In the genomic region with DNA sequence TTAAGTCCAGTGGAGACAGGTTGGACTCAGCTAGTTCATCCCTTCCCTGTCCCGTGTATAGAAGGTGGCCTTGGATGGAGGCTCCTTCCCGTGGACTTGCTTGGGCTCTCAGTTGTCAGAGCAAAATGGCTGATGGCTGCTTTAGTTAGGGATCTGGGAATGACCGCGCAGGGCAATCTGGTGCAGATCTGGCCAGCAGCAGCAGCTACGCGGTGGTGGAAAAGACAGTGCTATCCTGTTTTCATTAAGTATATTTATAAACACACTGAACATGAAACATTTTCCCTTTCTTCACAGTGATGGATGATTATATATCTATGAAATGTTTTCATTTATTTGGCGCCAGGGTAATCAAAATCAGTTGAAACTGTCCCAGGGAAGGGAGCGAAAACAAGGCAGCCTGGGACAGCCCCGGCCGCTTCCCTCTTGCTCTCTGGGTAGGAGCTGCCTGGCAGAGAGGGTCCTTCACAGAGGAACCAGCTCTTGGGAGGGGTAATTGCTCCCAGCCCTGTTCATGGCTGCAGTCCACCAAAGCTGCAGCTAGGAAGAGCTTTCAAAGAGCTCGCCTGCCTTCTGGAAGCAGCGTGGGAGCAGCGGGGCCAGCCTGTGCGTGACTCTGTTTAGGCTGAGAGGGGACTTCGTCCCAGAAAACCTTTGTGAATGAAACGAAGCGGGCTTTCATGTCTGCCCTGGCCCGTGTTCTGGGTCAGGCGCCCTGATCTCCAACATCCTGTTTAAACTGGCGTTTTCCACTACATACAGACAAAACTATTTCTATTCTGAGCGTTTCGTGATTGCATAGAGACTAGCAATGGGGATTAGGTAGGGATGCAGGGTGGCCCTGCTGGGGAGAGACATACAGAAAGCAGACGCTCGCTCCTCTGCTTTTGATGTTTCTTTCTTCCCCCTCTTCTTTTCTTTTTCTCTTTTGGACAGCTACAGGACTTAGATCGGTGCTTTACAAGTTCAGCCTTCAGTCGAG, we compare ENCODE assay signal across 11 mouse cellular contexts. TPM values are rescaled to one million over a fixed set of nuclear protein-coding genes. Genes with fewer than 3 reads are reported as not detected.
DNase-seq lines count a peak whose midpoint lies in the region; ATAC-seq and TF ChIP-seq lines count a peak whose summit lies in the region.
"Had no signal": no experiment of that assay in that cellular context is flagged by ENCODE, and none has a peak within 500 bp of the region (broad histone marks: within the 10 kb centered on the region; RNA-seq: fewer than 3 reads in every experiment).

No protein-coding gene starts in this region.

- H3K4me2 ChIP-seq in kidney, postnatal 0 days (ENCODE audit: low read length): no peak overlapping the region
- H3K4me2 ChIP-seq in embryonic facial prominence, embryonic 11.5 days (ENCODE audit: low read depth, low read length): 0 out of 2 replicates have a peak overlapping the region, but pooled peaks have one; percentile 1
- peak overlapping the region; percentile 22 for H3K4me2 ChIP-seq in forebrain, embryonic 12.5 days
- peak overlapping the region; percentile 18; the same call in 1 of the 2 replicates for H3K4me2 ChIP-seq in midbrain, embryonic 11.5 days

- H3K4me1 ChIP-seq in kidney, postnatal 0 days (replicated peaks; ENCODE audit: insufficient read depth, low read length): no peaks in the 10 kb centered on the region
- H3K4me1 ChIP-seq in embryonic facial prominence, embryonic 11.5 days (ENCODE audit: control insufficient read depth, insufficient read depth, low read length): peaks cover 5% of the 10 kb centered on the region
- peaks cover 5% of the 10 kb centered on the region; the same call in 1 of the 2 replicates for H3K4me1 ChIP-seq in forebrain, embryonic 12.5 days
- H3K4me1 ChIP-seq in midbrain, embryonic 11.5 days (ENCODE audit: control insufficient read depth, insufficient read depth, low read length): peaks cover 2% of the 10 kb centered on the region; the same call in 1 of the 2 replicates

- DNase-seq in kidney, postnatal 0 days (ENCODE audit: low spot score): peak; percentile 61
- DNase-seq in kidney, adult 9 months: no peak
- DNase-seq in embryonic facial prominence, embryonic 11.5 days (ENCODE audit: low spot score): peak; percentile 74
- peak; percentile 89 for DNase-seq in midbrain, embryonic 11.5 days (ENCODE audit: low spot score, missing footprints)
- no peak for DNase-seq in adrenal gland, adult 2 months
- no peak for DNase-seq in gastrocnemius, postnatal 10 days
- DNase-seq: thymus, postnatal 36 days had no signal

- H3K4me3 ChIP-seq in kidney, postnatal 0 days (replicated peaks; ENCODE audit: low read depth, low read length): no peak overlapping the region
- H3K4me3 ChIP-seq in embryonic facial prominence, embryonic 11.5 days (ENCODE audit: low read depth, low read length): no peak overlapping the region
- no peak overlapping the region for H3K4me3 ChIP-seq in forebrain, embryonic 12.5 days (replicated peaks)
- H3K4me3 ChIP-seq in midbrain, embryonic 11.5 days (ENCODE audit: low read depth, low read length): no peak overlapping the region
- H3K4me3 ChIP-seq: myocyte had no signal

- no peak for TF ChIP-seq CTCF in kidney, postnatal 0 days (IDR thresholded peaks at IDR 0.05; ENCODE audit: low read depth)

- no peaks in the 10 kb centered on the region for H3K27me3 ChIP-seq in kidney, postnatal 0 days (ENCODE audit: insufficient read depth, low read length)
- H3K27me3 ChIP-seq in embryonic facial prominence, embryonic 11.5 days (ENCODE audit: control insufficient read depth, insufficient read depth, low read length): no peaks in the 10 kb centered on the region
- no peaks in the 10 kb centered on the region for H3K27me3 ChIP-seq in forebrain, embryonic 12.5 days
- no peaks in the 10 kb centered on the region for H3K27me3 ChIP-seq in midbrain, embryonic 11.5 days (ENCODE audit: control insufficient read depth, insufficient read depth, low read length)
- H3K27me3 ChIP-seq: Patski had no signal

- ATAC-seq in kidney, postnatal 0 days (replicated peaks; ENCODE audit: low FRiP score, low read depth): no peak; the same call in 1 of the 2 replicates
- ATAC-seq in embryonic facial prominence, embryonic 11.5 days (replicated peaks; ENCODE audit: insufficient number of reproducible peaks, low FRiP score, low TSS enrichment, low read depth): peak; percentile 84
- no peak for ATAC-seq in forebrain, embryonic 12.5 days (ENCODE audit: low FRiP score)
- peak; percentile 46; the same call in 1 of the 2 replicates for ATAC-seq in midbrain, embryonic 11.5 days (ENCODE audit: low FRiP score)
- no peak for ATAC-seq in erythroblast, adult 5-6 weeks (replicated peaks; ENCODE audit: low FRiP score, poor library complexity, severe bottlenecking)
- ATAC-seq: Patski had no signal

- no peak overlapping the region; the same call in 1 of the 2 replicates for H3K27ac ChIP-seq in kidney, postnatal 0 days
- peak overlapping the region; percentile 61; the same call in 1 of the 2 replicates for H3K27ac ChIP-seq in embryonic facial prominence, embryonic 11.5 days (replicated peaks; ENCODE audit: low read depth, low read length)
- no peak overlapping the region for H3K27ac ChIP-seq in forebrain, embryonic 12.5 days
- no peak overlapping the region for H3K27ac ChIP-seq in midbrain, embryonic 11.5 days (ENCODE audit: low read depth, low read length)

- no peaks in the 10 kb centered on the region for H3K36me3 ChIP-seq in kidney, postnatal 0 days (ENCODE audit: insufficient read depth, low read length)
- no peaks in the 10 kb centered on the region for H3K36me3 ChIP-seq in embryonic facial prominence, embryonic 11.5 days (replicated peaks; ENCODE audit: control insufficient read depth, insufficient read depth, low read depth, low read length)
- no peaks in the 10 kb centered on the region for H3K36me3 ChIP-seq in forebrain, embryonic 12.5 days (replicated peaks)
- no peaks in the 10 kb centered on the region for H3K36me3 ChIP-seq in midbrain, embryonic 11.5 days (ENCODE audit: control insufficient read depth, insufficient read depth, low read length)

- H3K9me3 ChIP-seq in kidney, postnatal 0 days (replicated peaks; ENCODE audit: low read length): no peaks in the 10 kb centered on the region
- no peaks in the 10 kb centered on the region for H3K9me3 ChIP-seq in embryonic facial prominence, embryonic 11.5 days (replicated peaks; ENCODE audit: control insufficient read depth, low read length)
- H3K9me3 ChIP-seq in forebrain, embryonic 12.5 days: no peaks in the 10 kb centered on the region
- no peaks in the 10 kb centered on the region for H3K9me3 ChIP-seq in midbrain, embryonic 11.5 days (ENCODE audit: control insufficient read depth, low read length)

- 53% methylated on average over 26 of the region's 26 CpGs for WGBS in kidney, postnatal 0 days
- 33% methylated on average over 26 of the region's 26 CpGs for WGBS in embryonic facial prominence, embryonic 11.5 days
- 51% methylated on average over 26 of the region's 26 CpGs for WGBS in forebrain, embryonic 12.5 days
- WGBS in midbrain, embryonic 11.5 days: 42% methylated on average over 26 of the region's 26 CpGs

- no peak overlapping the region for H3K9ac ChIP-seq in kidney, postnatal 0 days (ENCODE audit: low read depth, low read length)
- peak overlapping the region; percentile 11 for H3K9ac ChIP-seq in embryonic facial prominence, embryonic 11.5 days (replicated peaks; ENCODE audit: low read length)
- no peak overlapping the region for H3K9ac ChIP-seq in forebrain, embryonic 12.5 days
- H3K9ac ChIP-seq in midbrain, embryonic 11.5 days (ENCODE audit: low read length): 0 out of 2 replicates have a peak overlapping the region, but pooled peaks have one; percentile 9

RNA-seq across cellular contexts. Expression of gene Runx1, which starts 19.6 kb away (rescaled TPM):
- 1.6 and 2.0 TPM in 2 replicates for polyA plus RNA-seq in kidney, postnatal 0 days (2015; fragmentation: Nextera tagmentation; extraction: Ambion mirVana)
- polyA plus RNA-seq in embryonic facial prominence, embryonic 11.5 days (2014; fragmentation: Nextera tagmentation; extraction: Ambion mirVana): 4.2 and 4.3 TPM in 2 replicates
- 2.3 and 2.7 TPM in 2 replicates for polyA plus RNA-seq in forebrain, embryonic 12.5 days (2016; fragmentation: Nextera tagmentation; extraction: Ambion mirVana)
- 0.93 and 0.97 TPM in 2 replicates for polyA plus RNA-seq in midbrain, embryonic 11.5 days (2014; fragmentation: Nextera tagmentation; extraction: Ambion mirVana)
- 1 to 10 TPM; 3.6 to 4.9 TPM for total RNA-seq in adrenal gland, adult 2 months (2021)
- polyA plus RNA-seq in adrenal gland, adult 2 months (2012; rRNA removed): 4.2 and 6.2 TPM in 2 replicates
- total RNA-seq in gastrocnemius, postnatal 10 days (2021): 10 to 100 TPM in 1 of 2 experiments, 1 to 10 TPM in 1; 8.8 to 14.8 TPM
- total RNA-seq in erythroblast, adult 5-6 weeks (2015; ENCODE audit: low replicate concordance): 112 and 155 TPM in 2 replicates
- total RNA-seq in erythroblast, adult 5-6 weeks (2017; ENCODE audit: low replicate concordance): 117 and 121 TPM in 2 replicates

Comparison
In these comparisons a context has a peak if more than half of its experiments do, and no peak if none do; other contexts are left out.
1. DNase-seq: peak in kidney, postnatal 0 days (single experiment), embryonic facial prominence, embryonic 11.5 days (single experiment) and midbrain, embryonic 11.5 days (single experiment); none in kidney, adult 9 months (single experiment), adrenal gland, adult 2 months (single experiment) and gastrocnemius, postnatal 10 days (single experiment).
2. ATAC-seq: peak in embryonic facial prominence, embryonic 11.5 days (single experiment) and midbrain, embryonic 11.5 days (single experiment); none in kidney, postnatal 0 days (single experiment), forebrain, embryonic 12.5 days (single experiment) and erythroblast, adult 5-6 weeks (single experiment).
3. H3K9ac ChIP-seq: peak in embryonic facial prominence, embryonic 11.5 days (single experiment) and midbrain, embryonic 11.5 days (single experiment); none in kidney, postnatal 0 days (single experiment) and forebrain, embryonic 12.5 days (single experiment).